Mouse (Mus musculus): ENCODE measurements around the gene Exosc10. TPM values are rescaled to one million over a fixed set of nuclear protein-coding genes. Genes with fewer than 3 reads are reported as not detected.

Exosc10 gene
- polyA plus RNA-seq, 1 experiment: 73.5 TPM

- TF ChIP-seq GATA1 (IDR thresholded peaks at IDR 0.05; ENCODE audit: low read length): no peak
These were observed 22.4 kb upstream of the Exosc10 start for GRCm38 (mm10) chr4:148535876-148536275.

GRCm38 (mm10) chr4:148549106-148549505 is 9.1 kb upstream of the Exosc10 start:
- TF ChIP-seq GATA1 (IDR thresholded peaks at IDR 0.05; ENCODE audit: low read length): no peak

GRCm38 (mm10) chr4:148557766-148558165 is 463 bp upstream of the Exosc10 start:
- TF ChIP-seq GATA1 (IDR thresholded peaks at IDR 0.05; ENCODE audit: low read length): no peak

GRCm38 (mm10) chr4:148562676-148563075 is 4.4 kb downstream of the Exosc10 start:
- TF ChIP-seq GATA1 (IDR thresholded peaks at IDR 0.05; ENCODE audit: low read length): no peak

GRCm38 (mm10) chr4:148563595-148563994 is 5.4 kb downstream of the Exosc10 start:
- no peak for TF ChIP-seq GATA1 (IDR thresholded peaks at IDR 0.05; ENCODE audit: low read length)

- no peak for TF ChIP-seq GATA1 (IDR thresholded peaks at IDR 0.05; ENCODE audit: low read length)
These were observed 11.9 kb downstream of the Exosc10 start for GRCm38 (mm10) chr4:148570138-148570537.

GRCm38 (mm10) chr4:148570693-148571295 is 12.6 kb downstream of the Exosc10 start:
- no peak for TF ChIP-seq GATA1 (IDR thresholded peaks at IDR 0.05; ENCODE audit: low read length)

- TF ChIP-seq GATA1 (IDR thresholded peaks at IDR 0.05; ENCODE audit: low read length): no peak
These were observed 15.0 kb downstream of the Exosc10 start for GRCm38 (mm10) chr4:148573222-148573621.

- TF ChIP-seq GATA1 (IDR thresholded peaks at IDR 0.05; ENCODE audit: low read length): no peak
These were observed 22.5 kb downstream of the Exosc10 start for GRCm38 (mm10) chr4:148580765-148581164.

- TF ChIP-seq GATA1 (IDR thresholded peaks at IDR 0.05; ENCODE audit: low read length): no peak
These were observed 23.2 kb downstream of the Exosc10 start for GRCm38 (mm10) chr4:148581422-148581821.

- TF ChIP-seq GATA1 (IDR thresholded peaks at IDR 0.05; ENCODE audit: low read length): peak; percentile 77
These were observed 25.0 kb downstream of the Exosc10 start for GRCm38 (mm10) chr4:148583257-148583656.

GRCm38 (mm10) chr4:148586648-148587047 is 28.4 kb downstream of the Exosc10 start:
- no peak for TF ChIP-seq GATA1 (IDR thresholded peaks at IDR 0.05; ENCODE audit: low read length)

GRCm38 (mm10) chr4:148588793-148589192 is 30.6 kb downstream of the Exosc10 start:
- no peak for TF ChIP-seq GATA1 (IDR thresholded peaks at IDR 0.05; ENCODE audit: low read length)

- TF ChIP-seq GATA1 (IDR thresholded peaks at IDR 0.05; ENCODE audit: low read length): no peak
These were observed 31.3 kb downstream of the Exosc10 start for GRCm38 (mm10) chr4:148589565-148589964.

GRCm38 (mm10) chr4:148590421-148591170 is 32.4 kb downstream of the Exosc10 start:
- TF ChIP-seq GATA1 (IDR thresholded peaks at IDR 0.05; ENCODE audit: low read length): no peak

GRCm38 (mm10) chr4:148591171-148591630 is 33.0 kb downstream of the Exosc10 start, which contains the start of gene Srm:
Gene Srm, plus strand, starts transcription at chr4:148591503.
- TF ChIP-seq GATA1 (IDR thresholded peaks at IDR 0.05; ENCODE audit: low read length): no peak
